Mouse (Mus musculus) megakaryocyte, embryonic 14.5 days (primary cell): Measurements from ENCODE around the gene B3gat2.

Experiments used
- FLI1 ChIP-seq: IDR thresholded peaks from 2 replicates; pipeline ENCODE4 v1.6.1; 2012; ENCODE audit warnings: low read length, inconsistent platforms, mixed read lengths
- GATA1 ChIP-seq: IDR thresholded peaks from 3 replicates; pipeline ENCODE4 v1.6.1; 2012; ENCODE audit warnings: mixed read lengths, low read length, inconsistent platforms, borderline replicate concordance

GRCm38 (mm10) chr1:23754967-23755366, 6.6 kb upstream of the B3gat2 start:
- TF ChIP-seq GATA1, result no peak
- no peak for TF ChIP-seq FLI1
